Mouse (Mus musculus): ENCODE data around the gene Itga3. TPM values are rescaled to one million over a fixed set of nuclear protein-coding genes. Genes with fewer than 3 reads are reported as not detected.

Itga3 gene
- total RNA-seq, 4 experiments from 2014 or later = 15.0 to 19.9 (median 17.0) TPM

DNA sequence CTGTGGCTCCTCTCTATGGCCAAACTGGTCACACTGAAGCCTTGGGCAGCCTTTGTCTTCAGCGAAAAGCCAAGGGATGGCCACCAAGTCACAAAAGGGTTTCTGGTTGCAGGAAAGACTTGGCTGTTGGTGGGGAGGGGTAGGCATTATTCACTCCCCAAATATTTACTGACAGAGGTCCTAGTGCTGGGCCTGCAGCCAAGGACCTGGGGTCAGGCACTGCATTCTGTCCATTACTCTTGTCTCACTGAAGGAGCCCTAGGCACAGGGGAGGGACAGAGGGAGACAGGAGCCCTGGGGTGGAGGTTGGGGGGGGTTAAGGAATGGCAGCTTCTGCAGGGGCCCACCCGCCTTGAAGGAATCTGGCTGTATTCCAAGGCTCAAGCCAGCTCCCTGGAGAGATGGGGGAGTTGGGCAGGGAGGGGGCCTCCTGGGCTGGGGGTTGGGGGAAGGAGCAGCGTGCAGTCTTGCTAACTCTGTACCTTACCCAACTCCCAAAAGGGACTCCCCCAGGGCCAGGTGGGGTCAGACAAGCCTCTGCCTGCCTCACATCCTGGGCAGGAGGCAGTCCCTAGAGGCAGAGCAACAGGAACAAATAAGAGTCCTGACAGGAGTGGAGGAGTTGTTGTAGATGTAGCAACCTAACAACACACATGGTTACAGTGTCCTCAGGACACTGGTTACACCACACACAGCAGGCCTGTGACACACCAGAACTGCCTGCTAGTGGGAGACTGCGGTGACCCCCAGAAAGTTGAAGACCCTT, 20.2 kb upstream of the Itga3 start:
- DNase-seq (ENCODE audit: low spot score in 2 of 2) = no peak

DNA sequence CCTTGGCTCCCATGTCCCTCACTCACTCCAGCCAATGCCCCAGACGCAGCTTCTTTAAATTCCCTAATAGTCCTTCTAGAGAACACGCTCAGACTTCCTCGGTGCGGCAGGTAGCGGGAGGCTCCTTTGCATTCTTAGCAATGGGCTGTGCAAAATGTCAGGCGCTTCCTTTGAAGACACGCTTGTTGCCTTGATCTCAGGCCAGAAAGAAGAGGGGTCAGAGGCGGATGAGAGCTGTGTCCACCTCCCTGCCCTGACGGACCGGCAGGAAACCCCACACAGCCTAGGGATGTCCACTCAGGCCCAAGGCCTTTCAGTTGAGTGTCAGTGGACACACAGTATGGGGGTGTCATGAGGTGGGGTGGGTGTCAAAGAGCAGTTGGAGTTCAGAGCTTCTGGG, 19.0 kb upstream of the Itga3 start:
- no peak for DNase-seq (ENCODE audit: low spot score in 2 of 2)

DNA sequence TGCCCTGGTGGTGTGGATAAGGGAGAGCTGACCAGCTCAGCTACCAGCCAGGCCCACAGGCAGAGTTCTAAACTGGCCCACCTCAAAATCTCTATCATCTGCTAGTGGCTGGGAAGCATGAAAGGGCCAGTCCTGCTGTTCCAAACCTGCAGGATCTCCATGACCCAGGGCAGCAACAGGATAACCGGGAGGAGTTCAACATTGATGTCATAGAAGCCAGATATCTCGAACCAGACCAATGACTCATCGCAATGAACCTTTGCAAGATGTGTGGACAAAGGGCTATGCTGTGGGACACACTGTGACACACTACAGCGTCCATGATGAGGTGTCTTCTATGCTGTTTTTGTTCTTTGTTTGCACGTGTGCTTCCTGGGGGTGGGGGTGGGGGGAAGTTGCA, 16.5 kb upstream of the Itga3 start:
- no peak for DNase-seq (ENCODE audit: low spot score in 2 of 2)

DNA sequence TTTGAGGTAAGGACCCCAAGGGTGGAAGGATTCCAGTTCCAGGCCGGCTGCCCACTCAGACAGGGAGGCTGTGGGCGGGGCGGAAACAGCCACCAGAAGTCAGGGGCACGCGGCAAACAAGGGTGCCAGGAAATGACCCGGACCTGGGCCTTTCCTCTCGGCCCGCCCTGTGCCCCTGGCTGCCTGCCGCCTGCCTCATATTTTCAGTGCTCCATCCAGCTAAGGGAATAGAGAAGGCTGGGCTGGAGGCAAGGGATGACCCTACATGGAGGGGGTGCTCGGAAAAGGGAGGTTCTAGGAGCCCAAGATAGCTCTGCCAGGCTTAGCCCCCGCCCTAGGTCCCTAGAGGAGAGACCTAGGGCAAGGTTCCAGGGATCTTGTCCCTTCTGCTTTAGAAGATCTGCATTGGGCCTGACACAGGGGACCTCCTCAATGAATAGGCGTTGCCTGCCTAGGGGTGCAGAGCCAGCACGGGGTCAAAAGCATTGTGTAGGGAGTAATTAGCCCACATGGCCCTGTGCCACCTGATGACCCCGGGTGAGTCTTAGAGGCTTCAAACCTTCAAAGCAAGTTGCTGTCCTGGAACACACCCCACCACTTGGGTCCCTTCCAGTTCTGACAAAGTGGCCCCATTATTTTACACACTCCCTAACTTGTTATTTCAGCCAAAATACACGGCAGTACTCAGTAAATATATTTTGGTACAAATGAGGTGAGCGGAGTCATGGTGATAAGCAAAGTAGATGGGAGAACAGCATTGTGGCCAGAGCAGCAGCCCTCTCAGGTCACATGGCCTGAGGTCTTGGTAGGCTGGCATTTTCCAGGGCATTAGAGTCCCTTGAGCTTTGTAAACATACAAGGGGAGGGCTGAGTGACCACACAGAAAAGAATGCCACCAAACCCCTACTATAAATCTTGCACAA, 12.5 kb upstream of the Itga3 start:
- no peak for DNase-seq (ENCODE audit: low spot score in 2 of 2)

DNA sequence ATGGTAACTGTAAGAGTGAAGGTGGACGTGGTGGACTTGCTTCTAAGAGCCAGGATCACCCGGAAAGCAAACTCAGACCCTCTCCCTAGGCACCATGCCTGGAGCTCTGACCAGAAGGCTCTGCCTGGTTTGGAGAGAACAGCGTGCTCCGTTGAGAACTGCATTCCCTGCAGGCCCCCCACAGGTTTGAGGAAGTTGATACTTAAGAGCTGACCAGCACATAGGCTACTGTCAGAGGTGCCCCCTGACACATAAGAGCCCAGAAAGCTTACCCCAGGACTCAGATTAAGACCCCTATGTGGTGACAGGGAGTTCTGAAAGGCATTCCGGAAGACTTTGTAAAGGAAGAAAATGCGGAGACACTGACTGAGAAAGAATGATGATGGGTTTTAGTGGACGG, 11.7 kb upstream of the Itga3 start:
- DNase-seq (ENCODE audit: low spot score in 2 of 2) = no peak

DNA sequence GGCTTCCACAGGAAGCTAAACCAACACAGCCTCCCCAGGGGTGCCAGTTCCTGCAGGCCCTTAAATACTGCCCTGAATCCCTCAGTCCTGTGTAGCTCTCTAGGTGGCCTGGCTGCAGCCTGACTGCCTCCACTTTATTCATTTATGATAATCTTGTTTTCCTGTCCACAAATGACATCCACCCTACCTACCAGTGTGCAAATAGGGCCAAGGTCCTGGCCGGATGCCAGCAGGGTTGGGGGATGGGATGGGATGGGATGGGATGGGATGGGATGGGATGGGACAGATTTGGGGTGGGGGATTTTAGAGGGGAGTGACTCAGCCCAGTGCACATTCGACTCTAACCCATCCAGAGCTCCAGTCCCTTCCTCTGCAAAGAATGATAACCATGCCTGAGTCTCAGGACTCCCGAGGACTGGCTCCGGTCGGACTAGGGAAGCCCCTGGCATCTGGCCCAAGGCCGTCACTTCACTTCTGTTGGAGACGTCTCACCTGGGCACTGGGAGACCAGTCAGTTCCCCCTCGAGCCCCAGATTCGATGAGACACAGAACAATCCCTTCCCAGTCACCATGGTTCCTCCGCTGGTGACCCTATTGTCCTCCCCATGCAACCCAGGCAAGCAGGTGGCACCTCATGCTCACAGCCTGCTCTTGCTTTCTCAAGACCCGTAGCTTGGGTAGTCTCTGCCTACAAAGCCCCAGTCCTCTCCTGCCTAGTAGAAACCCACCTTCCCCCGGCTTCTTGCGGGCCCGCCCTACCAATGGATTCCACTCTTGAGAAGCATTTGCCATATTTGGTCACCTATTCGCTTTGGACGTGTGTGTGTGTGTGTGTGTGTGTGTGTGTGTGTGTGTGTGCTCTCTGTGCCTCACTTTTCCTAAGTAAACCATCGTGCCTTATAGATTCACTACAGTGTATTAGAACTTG, 11.0 kb upstream of the Itga3 start:
- DNase-seq (ENCODE audit: low spot score in 2 of 2) = no peak

DNA sequence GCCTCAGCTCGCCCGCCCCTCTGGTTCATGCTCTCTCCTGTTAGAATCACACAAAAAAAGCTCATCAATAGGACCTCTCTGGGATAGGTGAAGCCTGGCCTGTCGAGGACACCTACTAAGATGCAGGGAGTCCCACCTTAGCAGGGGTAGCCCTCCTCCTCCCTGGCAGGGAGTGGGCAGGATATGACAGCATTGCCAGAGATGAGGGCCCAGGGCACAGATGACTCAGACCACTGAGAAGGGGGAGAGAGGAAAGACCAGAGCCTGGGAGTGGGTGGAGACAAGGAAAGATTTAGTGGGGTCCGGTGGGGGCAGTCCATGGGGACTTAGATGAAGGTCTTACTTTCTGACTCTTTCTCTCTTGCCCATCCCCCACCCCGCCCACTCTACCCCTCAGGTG, 9.6 kb upstream of the Itga3 start:
- DNase-seq (ENCODE audit: low spot score in 2 of 2) = no peak

DNA sequence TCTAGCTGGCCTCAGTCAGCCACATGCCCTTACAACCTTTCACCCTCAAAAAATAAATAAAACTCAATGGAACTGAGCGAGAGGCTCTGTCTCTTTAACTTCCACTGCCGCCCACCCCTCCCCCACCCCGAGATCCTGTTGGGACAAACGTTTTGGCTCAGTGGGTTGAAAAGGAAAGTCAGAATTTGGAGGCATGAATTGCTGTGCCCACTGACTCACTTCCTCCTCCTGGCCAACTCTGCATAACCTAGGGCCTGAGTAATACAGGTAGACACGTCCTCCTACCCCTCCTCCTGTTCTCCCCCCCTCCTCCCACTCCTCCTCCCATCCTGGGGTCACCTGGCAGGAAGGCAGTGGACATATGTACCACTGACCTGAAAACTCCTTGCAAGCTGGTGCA, 9.1 kb upstream of the Itga3 start:
- DNase-seq (ENCODE audit: low spot score in 2 of 2) = no peak

DNA sequence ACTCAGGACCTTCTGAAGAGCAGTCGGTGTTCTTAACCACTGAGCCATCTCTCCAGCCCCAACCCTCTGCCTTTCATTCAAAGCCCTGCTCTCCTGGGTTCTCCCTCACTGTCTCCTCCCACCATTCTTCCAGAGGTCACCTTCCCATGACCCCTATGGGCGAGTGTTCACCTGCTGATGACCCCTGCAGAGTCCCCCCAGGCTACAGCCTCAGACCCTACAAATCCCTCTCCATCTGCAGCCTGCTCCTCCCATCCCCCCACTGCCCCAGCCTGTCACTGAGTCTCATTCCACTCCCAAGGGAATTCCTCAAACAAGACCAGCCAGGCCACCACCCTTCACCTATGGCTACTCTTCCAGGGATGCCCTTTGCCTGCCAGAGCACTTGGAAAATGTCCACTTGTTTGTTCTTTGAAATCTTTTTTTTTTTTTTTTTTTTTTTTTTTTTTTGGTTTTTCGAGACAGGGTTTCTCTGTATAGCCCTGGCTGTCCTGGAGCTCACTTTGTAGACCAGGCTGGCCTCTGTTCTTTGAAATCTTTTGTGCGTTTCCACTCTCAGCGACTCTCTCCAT, 8.3 kb upstream of the Itga3 start:
- no peak for DNase-seq (ENCODE audit: low spot score in 2 of 2)

DNA sequence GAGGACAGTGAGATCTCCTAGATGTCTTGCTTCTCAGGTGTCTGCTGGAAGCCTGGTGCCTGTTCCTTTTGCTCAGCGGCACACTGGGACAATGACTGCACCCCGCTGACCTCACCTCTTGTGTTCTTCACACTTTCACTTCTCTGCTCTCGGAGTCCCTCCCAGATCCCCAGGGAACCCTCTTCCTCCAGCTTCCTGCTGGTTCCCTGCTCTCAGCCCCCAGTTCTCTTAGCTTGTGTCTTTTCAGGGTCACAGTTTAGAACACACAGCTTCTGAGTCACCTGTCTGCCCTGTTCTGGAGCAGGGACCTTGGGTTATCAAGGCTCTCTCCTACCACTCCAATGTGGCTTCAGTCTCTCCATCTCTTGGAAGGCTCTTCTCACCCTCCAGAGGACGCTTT, 7.6 kb upstream of the Itga3 start:
- DNase-seq (ENCODE audit: low spot score in 2 of 2) = no peak

DNA sequence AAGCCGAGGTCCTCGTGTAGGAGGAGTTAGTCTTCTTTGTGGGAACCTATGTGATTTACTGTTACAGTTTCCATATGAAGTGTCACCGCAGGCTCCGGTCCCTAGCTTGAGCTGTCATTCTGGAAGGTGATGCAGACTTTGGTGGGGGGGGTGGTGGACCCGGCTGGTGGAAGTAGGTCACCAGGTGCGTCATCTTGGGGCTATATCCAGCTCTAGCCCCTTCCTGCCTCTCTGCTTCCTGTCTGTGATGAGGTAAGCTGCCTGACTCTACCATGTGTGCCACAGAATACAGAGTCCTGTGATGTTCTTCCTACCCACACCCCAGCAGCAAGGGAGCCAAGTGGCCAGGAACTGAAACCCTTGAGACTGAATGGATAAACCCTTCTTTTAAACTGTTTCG, 6.3 kb upstream of the Itga3 start:
- no peak for DNase-seq (ENCODE audit: low spot score in 2 of 2)

DNA sequence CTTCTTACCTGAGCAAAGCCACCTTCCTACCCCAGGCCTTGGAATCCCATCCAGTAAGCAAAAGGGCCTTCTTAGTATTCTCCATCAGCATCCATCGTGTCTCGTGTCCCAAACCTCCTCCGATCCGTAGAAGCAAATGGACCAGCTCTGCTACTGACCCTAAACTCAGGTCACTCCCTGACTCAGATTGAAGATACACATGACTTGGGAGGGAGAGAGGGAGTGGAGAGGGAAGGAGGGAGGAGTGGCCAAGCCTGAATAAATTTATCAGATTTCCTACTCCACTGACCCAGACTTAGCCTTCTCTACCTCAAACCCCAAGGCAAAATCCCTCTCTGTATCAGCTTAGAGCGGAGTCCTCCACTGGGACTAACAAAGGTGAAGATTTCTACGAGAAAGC, 4.2 kb upstream of the Itga3 start:
- DNase-seq (ENCODE audit: low spot score in 2 of 2) = no peak

DNA sequence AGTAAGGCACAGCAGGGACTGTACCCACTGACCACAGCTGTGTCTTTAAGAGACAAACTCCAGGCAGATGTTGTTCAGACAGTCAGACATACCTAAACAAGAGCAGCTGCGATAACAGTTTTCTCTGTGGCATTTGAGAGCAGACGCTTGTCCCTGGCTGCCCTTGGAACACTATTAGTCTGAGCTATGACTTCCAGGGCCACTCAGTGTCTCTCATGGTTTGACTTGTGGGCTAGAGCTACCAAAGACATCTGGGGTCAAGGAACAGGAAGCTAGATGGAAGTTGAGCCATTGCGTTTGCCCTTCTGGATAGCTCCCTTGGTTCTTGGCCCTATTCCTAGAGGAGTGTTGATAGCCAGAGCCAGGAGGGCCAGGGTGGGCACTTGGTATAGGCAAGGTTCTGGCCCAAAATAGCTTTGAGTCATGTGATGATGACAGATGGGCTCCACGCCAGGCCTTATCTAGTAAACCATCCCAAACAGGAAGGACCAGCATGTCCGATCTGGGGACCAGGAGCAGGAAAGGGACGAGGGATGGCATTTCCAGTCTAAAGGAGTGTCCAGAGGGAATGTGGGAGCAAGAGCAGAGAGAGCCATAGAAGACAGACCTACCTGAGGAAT, 2.8 kb upstream of the Itga3 start:
- DNase-seq (ENCODE audit: low spot score in 2 of 2) = no peak

DNA sequence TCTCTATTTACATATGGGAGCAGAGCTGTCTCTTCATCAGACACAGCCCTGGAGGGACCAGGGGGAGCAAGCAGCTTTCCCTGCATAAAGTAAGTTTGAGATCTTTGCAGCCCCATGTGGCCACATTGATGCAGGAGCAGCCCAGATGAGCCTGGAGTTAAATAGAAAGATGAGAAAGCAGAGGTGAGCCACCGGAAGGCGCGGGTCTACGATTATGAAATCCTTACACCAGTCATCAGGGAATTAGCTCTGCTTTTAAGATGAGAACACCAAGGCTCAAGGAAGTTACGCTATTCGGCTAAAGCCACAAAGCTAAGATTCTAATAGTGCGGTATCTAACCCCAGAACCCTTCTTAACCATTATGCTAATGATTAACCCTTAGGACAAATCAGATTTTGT, 1.4 kb upstream of the Itga3 start:
- no peak for DNase-seq (ENCODE audit: low spot score in 2 of 2)

DNA sequence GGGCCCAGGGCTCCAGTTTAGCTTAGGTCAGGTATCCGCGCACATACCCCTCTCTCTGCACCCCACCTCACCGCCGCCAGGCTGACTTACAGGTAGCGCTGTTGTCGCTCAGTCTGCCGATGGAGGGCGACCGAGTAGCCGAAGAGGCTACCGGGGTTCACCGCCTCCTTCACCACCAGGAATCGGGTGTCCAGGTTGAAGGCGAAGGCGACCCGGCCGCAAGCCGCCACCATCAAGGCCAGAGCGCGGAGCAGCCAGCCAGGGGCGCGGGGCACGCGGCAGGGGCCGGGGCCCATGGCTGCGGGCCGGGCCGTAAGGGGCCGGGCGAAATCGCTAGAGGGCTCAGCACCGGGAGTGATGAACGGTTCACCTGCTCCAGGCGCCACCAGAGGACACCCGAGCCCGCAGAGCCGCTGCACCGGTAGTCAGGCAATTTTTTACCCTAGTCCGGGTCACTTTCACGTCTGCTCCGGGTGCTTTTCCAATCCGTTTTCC, 513 bp downstream of the Itga3 start:
- DNase-seq (ENCODE audit: low spot score in 2 of 2) = peak; percentile 25 to 39

DNA sequence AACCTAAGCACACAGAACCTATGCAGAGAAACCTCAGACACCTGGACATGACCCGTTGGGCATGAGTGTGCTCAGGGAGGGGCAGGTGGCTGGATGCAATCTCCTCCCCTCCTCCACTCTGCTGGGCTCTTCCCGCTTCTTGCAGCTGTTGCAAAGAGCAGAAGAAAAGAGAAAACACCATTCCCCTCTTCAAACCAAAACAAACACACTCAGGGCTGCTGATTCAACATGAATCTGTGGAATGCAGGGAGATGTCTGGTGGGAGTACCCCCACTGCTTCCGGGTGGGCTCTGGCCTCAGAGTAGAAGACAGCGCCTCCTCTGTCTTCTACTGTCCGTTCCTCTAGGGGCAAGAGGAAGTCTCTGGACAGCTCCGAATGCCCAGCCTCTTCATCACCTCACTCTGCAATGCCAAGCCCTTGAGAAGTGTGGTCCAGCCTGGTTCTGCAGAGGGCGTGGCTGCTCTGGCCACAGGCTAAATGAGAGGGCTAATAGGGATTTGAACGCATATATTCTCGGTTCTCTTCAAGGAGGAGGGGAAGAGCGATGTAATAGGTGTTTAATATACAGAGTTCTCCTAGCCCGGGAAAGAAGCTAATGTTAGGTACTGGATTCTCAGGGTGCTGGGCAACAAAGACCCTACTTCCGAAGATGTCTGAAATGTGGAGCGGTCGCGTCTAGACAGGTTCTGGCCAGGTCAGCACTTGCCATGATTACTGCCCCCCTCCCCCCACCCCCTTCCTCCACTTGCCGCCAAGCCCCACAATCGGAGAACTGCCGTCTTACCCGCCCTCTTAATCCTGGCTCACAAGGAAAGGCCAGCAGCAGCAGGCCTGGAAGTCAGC, 1.2 kb downstream of the Itga3 start:
- DNase-seq (ENCODE audit: low spot score in 2 of 2) = no peak

DNA sequence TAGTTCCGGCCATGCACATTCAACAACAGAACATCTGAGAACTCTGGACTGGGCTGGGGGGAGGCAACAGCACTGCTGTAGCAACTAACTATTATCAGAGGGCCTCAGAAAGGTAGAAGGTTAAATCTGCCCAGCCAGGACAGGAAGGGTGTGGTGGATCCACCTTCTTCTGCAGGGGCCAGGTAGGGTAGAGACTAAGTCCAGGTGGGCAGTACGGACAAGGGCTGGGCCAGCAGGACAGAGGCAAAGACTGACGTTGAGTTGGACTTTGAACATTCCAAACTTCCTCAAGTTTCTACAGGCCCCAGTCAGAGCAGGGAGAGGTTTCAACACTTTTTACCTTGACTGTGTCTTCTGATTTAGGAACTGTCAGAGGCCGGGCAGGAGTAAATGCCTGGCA, 1.9 kb downstream of the Itga3 start:
- no peak for DNase-seq (ENCODE audit: low spot score in 2 of 2)

DNA sequence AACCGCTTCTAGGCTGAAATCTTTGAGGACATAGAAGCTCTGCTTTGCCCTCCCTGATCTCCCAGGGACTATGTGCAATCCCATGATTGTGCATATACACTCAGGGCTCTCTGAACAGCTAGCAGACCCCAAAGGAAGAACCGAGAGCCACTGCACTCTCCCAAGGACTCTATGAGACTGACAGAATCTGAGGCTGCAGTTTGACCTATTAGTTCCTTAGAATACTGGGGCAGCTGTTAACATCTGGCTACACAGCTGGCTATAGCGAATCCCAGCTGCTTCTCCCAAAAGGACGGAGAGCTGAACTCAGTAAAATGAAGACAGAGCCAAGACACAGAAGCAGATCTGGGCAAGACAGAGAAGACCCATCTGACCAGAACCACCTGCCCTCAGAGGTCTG, 2.8 kb downstream of the Itga3 start:
- DNase-seq (ENCODE audit: low spot score in 2 of 2) = no peak

DNA sequence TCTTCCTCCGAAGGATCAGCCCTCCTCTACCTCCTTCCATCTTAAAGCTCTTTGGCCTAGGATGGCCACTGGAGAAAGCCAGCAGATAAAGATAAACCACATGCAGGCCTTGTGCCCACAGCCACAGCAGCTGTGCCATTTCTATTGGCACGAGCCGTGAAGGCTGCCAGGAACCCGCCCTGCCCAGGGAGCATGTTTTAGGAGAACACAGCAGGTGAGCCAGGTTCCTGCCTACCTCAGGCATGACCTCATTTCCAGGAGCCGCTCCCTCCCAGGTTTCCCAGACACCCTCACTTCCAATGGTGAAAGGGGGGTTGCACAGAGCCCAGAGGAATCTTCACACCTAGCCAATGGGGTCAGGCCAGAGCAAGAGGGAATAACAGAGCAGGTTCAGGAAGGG, 3.8 kb downstream of the Itga3 start:
- no peak for DNase-seq (ENCODE audit: low spot score in 2 of 2)

DNA sequence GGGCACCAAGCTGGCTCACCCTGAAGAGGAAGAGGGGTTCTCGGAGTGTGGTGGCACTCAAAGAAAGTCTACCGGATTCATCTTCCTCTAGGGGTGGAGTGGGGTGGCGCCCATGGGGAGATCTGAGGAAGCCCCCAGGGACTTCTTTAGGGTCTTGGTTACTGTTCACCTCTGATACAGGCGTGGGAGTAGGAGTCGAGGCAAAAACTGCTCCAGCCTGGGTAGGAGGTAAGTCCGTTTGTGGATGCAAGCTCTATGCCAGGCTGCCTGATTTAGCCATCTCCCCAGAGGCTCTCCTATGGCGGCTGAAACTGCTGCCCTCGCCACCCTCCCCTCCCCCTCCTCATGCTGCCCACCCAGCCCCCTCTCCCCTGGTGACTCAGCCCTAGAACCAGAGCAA, 4.5 kb downstream of the Itga3 start:
- DNase-seq (ENCODE audit: low spot score in 2 of 2) = no peak
